Mouse (Mus musculus) splenic B cell, adult 2 months (primary cell): ENCODE measurements around the gene Abhd17b.
A peak's percentile ranks its signal among the peaks of the same experiment; 100 is the strongest.

ENCODE experiments used
- DNase-seq: peaks from one replicate; pipeline ENCODE4 v3.0.0-alpha.2; 2011; ENCODE audit warnings: low read depth, low spot score
- H3K27me3 ChIP-seq: 2 replicates; pipeline ENCODE4 v1.6.1; 2012; ENCODE audit warnings: mild to moderate bottlenecking, low read length, moderate library complexity, mixed read lengths; ENCODE audit not compliant: control insufficient read depth, poor library complexity, insufficient read depth, severe bottlenecking
- H3K36me3 ChIP-seq: 2 replicates; pipeline ENCODE4 v1.6.1; 2012; ENCODE audit warnings: mild to moderate bottlenecking, low read length, moderate library complexity, mixed read lengths; ENCODE audit not compliant: control insufficient read depth, poor library complexity, insufficient read depth, severe bottlenecking

Abhd17b gene

GRCm38 (mm10) chr19:21630656-21631331 lies 22.2 kb upstream of the Abhd17b start:
- no peaks in the 10 kb centered on the region for H3K27me3 ChIP-seq
- peak; percentile 87 for DNase-seq
- H3K36me3 ChIP-seq: no peaks in the 10 kb centered on the region

GRCm38 (mm10) chr19:21635406-21635805 lies 17.6 kb upstream of the Abhd17b start:
- DNase-seq: no peak
- H3K36me3 ChIP-seq: no peaks in the 10 kb centered on the region
- H3K27me3 ChIP-seq: no peaks in the 10 kb centered on the region

- no peaks in the 10 kb centered on the region for H3K36me3 ChIP-seq
- no peaks in the 10 kb centered on the region for H3K27me3 ChIP-seq
- DNase-seq: no peak
These were observed 16.1 kb upstream of the Abhd17b start for GRCm38 (mm10) chr19:21636907-21637306.

GRCm38 (mm10) chr19:21637672-21638071 lies 15.3 kb upstream of the Abhd17b start:
- H3K27me3 ChIP-seq: no peaks in the 10 kb centered on the region
- no peaks in the 10 kb centered on the region for H3K36me3 ChIP-seq
- DNase-seq: no peak

GRCm38 (mm10) chr19:21643935-21644334 lies 9.1 kb upstream of the Abhd17b start:
- no peaks in the 10 kb centered on the region for H3K36me3 ChIP-seq
- no peak for DNase-seq
- H3K27me3 ChIP-seq: no peaks in the 10 kb centered on the region

- no peaks in the 10 kb centered on the region for H3K36me3 ChIP-seq
- H3K27me3 ChIP-seq: no peaks in the 10 kb centered on the region
- no peak for DNase-seq
These were observed 7.7 kb upstream of the Abhd17b start for GRCm38 (mm10) chr19:21645301-21645700.

- peak; percentile 50 for DNase-seq
- Histone ChIP-seq H3K36me3 (no peaks in the 10 kb centered on the region), H3K27me3 (no peaks in the 10 kb centered on the region)
These were observed 6.8 kb upstream of the Abhd17b start for GRCm38 (mm10) chr19:21646142-21646541.

GRCm38 (mm10) chr19:21651664-21652063 lies 1.3 kb upstream of the Abhd17b start:
- no peaks in the 10 kb centered on the region for H3K27me3 ChIP-seq
- no peak for DNase-seq

GRCm38 (mm10) chr19:21652285-21653171 lies 457 bp upstream of the Abhd17b start, which contains the start of gene 1110059E24Rik:
Gene 1110059E24Rik, minus strand, starts transcription at chr19:21652976.
- Histone ChIP-seq H3K36me3 (no peaks in the 10 kb centered on the region), H3K27me3 (no peaks in the 10 kb centered on the region)
- peak; percentile 98 for DNase-seq

More at GRCm38 (mm10) chr19:21651664-21652063, 1.3 kb upstream of the Abhd17b start:
- H3K36me3 ChIP-seq: no peaks in the 10 kb centered on the region

- no peaks in the 10 kb centered on the region for H3K36me3 ChIP-seq
- no peaks in the 10 kb centered on the region for H3K27me3 ChIP-seq
- no peak for DNase-seq
These were observed 1.8 kb downstream of the Abhd17b start for GRCm38 (mm10) chr19:21654788-21655187.

- DNase-seq: no peak
- Histone ChIP-seq H3K36me3 (no peaks in the 10 kb centered on the region), H3K27me3 (no peaks in the 10 kb centered on the region)
These were observed 7.7 kb downstream of the Abhd17b start for GRCm38 (mm10) chr19:21660734-21661133.

- Histone ChIP-seq H3K36me3 (no peaks in the 10 kb centered on the region), H3K27me3 (no peaks in the 10 kb centered on the region)
- DNase-seq: no peak
These were observed 10.9 kb downstream of the Abhd17b start for GRCm38 (mm10) chr19:21663756-21664456.

- Histone ChIP-seq H3K27me3 (no peaks in the 10 kb centered on the region), H3K36me3 (no peaks in the 10 kb centered on the region)
- no peak for DNase-seq
These were observed 16.7 kb downstream of the Abhd17b start for GRCm38 (mm10) chr19:21669650-21670049.

- Histone ChIP-seq H3K27me3 (no peaks in the 10 kb centered on the region), H3K36me3 (0 out of 2 replicates have a peak, but pooled peaks cover 2% of the 10 kb centered on the region)
- DNase-seq: no peak
These were observed 21.5 kb downstream of the Abhd17b start for GRCm38 (mm10) chr19:21674354-21675096.
